Mouse (Mus musculus) lung, adult 2 months (tissue): ENCODE results near the gene Ccdc62. TPM values are rescaled to one million over a fixed set of nuclear protein-coding genes. Genes with fewer than 3 reads are reported as not detected.
A peak's percentile ranks its signal among the peaks of the same experiment; 100 is the strongest.

Source experiments
- DNase-seq: peaks from one replicate; pipeline ENCODE4 v3.0.0; 2022
- H3K4me1 ChIP-seq: fragments of 200-500 bp; 2 replicates; pipeline ENCODE4 v1.6.1; 2011; ENCODE audit warnings: low read length; ENCODE audit not compliant: control insufficient read depth, insufficient read depth
- H3K4me3 ChIP-seq: fragments of 200-500 bp; replicated peaks from 2 replicates; pipeline ENCODE3; 2011; ENCODE audit warnings: low read depth, mild to moderate bottlenecking, control low read depth, low read length; ENCODE audit errors: extremely low read depth
- CTCF ChIP-seq: fragments of 200-500 bp; IDR thresholded peaks from 2 replicates; pipeline ENCODE4 v1.5.1; 2011; ENCODE audit warnings: mild to moderate bottlenecking, low read length, control low read depth; ENCODE audit not compliant: insufficient read depth
- POLR2A ChIP-seq: fragments of 200-500 bp; IDR thresholded peaks from 2 replicates; pipeline ENCODE4 v1.6.1; 2011; ENCODE audit warnings: low read depth, mild to moderate bottlenecking, control low read depth, low read length, borderline replicate concordance; ENCODE audit errors: extremely low read depth
- WGBS: fragments of 180-500 bp; shearing (Covaris S2); methylation state at CpG from one replicate; pipeline ENCODE4 v1.1.7; 2018; 5-methylcytosine and 5-hydroxymethylcytosine counted together
- polyA plus RNA-seq: library from polyadenylated mRNA; depleted of rRNA; stranded (reverse); fragments of >200 nt; gene quantifications from 2 replicates; pipeline ENCODE4 v1.2.3, GENCODE M21; 2012

The Ccdc62 gene
- polyA plus RNA-seq, 1 experiment, result 3.2 TPM

- Histone ChIP-seq H3K4me3 (peak overlapping the region; percentile 33), H3K4me1 (peaks cover 22% of the 10 kb centered on the region)
- WGBS, result 31% methylated on average over 11 of the region's 11 CpGs
- no peak for DNase-seq
- TF ChIP-seq POLR2A, result no peak
- no peak for TF ChIP-seq CTCF
These were observed 44.2 kb downstream of the Ccdc62 start for GRCm38 (mm10) chr5:123974616-123975111.

DNA sequence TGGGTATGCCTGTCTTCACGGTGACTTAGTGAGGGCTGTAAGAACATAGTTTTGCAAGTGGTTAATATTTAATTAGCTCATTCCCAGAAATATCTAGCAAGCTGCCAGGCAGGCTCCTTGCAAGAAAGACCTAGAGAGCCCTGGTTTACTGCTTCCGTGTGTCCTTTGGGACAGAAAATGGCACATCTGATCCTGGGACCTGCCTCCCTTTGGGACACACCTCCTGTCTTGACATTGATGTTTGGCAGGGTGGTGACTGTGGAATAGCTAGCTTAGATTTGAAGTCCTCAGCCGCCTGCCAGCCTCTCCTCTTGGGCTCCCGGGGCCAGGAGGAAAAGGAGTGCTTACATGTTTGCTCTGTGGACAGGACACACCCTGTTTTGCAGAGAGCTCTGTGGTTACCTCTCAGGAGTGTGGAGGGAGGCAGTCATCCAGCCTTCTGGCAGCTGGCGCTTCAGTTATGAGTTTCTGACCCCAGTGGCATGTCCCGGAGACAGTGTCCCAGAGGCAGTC lies 45.2 kb downstream of the Ccdc62 start:
- Histone ChIP-seq H3K4me1 (peaks cover 29% of the 10 kb centered on the region), H3K4me3 (no peak overlapping the region)
- DNase-seq, result peak; percentile 67
- WGBS, result 29% methylated on average over 6 of the region's 6 CpGs
- TF ChIP-seq POLR2A, result no peak
- no peak for TF ChIP-seq CTCF

GRCm38 (mm10) chr5:123977231-123977630 lies 46.8 kb downstream of the Ccdc62 start:
- Histone ChIP-seq H3K4me1 (peaks cover 36% of the 10 kb centered on the region), H3K4me3 (no peak overlapping the region)
- peak; percentile 6 for DNase-seq
- TF ChIP-seq POLR2A, result no peak
- no peak for TF ChIP-seq CTCF
- WGBS, result 66% methylated on average over 3 of the region's 3 CpGs

DNA sequence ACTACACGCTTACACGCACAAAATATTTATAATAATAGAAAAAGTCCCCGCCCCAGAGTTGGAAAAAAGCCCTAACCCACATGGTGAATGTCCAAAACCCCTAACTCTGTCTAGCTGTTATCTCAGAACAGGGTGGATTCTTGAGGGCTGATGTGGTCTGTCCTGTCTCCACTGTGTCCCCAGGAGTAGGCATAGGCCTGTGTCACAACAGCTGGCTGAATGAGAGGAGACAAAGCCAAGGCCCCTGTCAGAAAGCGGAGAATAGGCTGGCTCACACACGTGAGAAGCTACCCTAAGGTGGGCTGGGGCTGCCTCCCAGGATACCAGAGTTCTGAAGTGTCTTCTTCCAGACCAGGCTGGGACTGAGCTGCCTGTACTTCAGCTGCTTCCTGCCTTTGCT lies 47.7 kb downstream of the Ccdc62 start:
- 40% methylated on average over 5 of the region's 5 CpGs for WGBS
- DNase-seq, result peak; percentile 7
- TF ChIP-seq CTCF (no peak), POLR2A (no peak)
- no peak overlapping the region for H3K4me3 ChIP-seq
- peaks cover 36% of the 10 kb centered on the region for H3K4me1 ChIP-seq

DNA sequence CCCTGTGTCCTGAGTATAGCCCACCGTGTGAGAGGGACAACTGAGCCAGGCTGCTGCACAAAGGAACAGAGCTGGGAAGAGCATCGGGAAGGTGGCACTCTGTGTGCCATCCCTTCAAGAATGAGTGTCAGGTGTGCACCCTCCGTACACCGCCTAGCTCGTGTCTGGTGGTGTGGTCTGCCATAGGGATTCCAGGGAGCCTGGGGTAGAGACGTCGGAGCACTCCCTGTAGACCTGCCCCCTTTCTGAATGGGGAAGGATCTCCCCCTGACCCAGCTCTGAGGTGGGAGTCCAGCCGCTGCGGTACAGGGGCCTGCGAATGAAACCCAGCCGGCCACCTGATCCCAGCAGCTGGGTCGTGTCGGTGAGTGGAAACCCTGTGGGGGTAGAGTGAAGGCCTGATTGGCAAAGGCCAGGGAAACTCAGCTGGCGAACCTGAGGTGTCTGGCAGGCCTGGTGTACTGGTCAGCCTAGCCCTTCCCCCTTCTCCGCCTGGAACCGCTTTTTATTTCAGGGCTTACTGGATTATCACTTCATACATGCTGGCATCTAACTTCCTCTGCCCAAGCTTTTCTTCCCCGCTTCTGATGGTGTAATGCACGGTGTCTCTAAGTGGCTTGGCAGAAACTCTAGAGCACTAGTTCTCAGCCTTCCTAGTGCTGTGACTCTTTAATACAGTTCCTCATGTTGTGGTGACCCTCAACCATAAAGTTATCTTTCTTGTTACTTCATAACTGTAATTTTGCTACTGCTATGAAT lies 48.9 kb downstream of the Ccdc62 start:
- DNase-seq, result peak; percentile 9
- H3K4me3 ChIP-seq, result no peak overlapping the region
- peaks cover 36% of the 10 kb centered on the region for H3K4me1 ChIP-seq
- TF ChIP-seq POLR2A, result no peak
- TF ChIP-seq CTCF, result no peak
- WGBS, result 65% methylated on average over 18 of the region's 18 CpGs

- 43% methylated on average over 4 of the region's 4 CpGs for WGBS
- H3K4me3 ChIP-seq, result no peak overlapping the region
- no peak for TF ChIP-seq CTCF
- no peak for TF ChIP-seq POLR2A
These were observed 49.5 kb downstream of the Ccdc62 start for GRCm38 (mm10) chr5:123979980-123980369.

DNA sequence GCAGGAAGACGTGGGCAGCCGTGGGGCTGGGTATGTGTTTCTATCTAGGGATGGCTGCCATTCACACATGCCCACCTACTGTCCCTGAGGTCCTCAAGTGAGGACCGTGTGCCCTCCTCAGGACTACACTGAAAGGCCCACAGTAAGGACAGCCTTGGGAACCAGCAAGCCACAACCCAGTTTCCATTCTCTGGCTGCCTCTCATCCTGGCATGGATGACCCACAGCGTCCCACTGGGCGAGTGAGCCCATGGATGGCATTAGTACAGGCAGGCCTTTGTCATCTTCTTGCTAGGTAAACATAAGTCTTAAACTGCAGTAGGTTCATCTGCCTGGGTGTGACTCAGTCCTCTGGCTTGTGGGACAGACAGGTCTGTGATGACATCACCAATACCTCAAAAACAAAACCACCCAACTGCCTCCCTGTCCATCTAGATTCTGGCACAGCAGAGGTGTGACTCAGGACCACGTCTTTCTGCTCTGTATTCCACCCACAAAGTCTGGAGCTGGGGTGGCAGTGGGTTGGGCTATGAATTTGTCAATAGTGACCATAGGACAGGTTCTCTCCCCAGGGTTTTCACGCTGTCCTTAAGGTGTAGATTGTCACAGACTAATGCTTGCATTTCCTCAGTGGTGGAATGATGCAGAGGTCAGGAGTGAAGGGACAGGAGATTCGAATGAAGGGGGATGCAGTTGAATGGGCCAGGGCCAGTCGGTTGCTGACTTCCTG lies 50.2 kb downstream of the Ccdc62 start:
- Histone ChIP-seq H3K4me1 (peaks cover 36% of the 10 kb centered on the region), H3K4me3 (no peak overlapping the region)
- TF ChIP-seq POLR2A (no peak), CTCF (no peak)
- WGBS, result 45% methylated on average over 9 of the region's 9 CpGs
- peak; percentile 12 for DNase-seq

More at GRCm38 (mm10) chr5:123979980-123980369, 49.5 kb downstream of the Ccdc62 start:
- peak; percentile 4 for DNase-seq
- peaks cover 36% of the 10 kb centered on the region for H3K4me1 ChIP-seq

- H3K4me1 ChIP-seq, result peaks cover 34% of the 10 kb centered on the region
- peak; percentile 44 for DNase-seq
- no peak for TF ChIP-seq POLR2A
- WGBS, result 54% methylated on average over 6 of the region's 6 CpGs
- no peak overlapping the region for H3K4me3 ChIP-seq
These were observed 50.7 kb downstream of the Ccdc62 start for GRCm38 (mm10) chr5:123981250-123981554.

- H3K4me1 ChIP-seq, result peaks cover 30% of the 10 kb centered on the region
- 78% methylated on average over 11 of the region's 11 CpGs for WGBS
- TF ChIP-seq POLR2A (no peak), CTCF (no peak)
- no peak for DNase-seq
- H3K4me3 ChIP-seq, result no peak overlapping the region
These were observed 52.4 kb downstream of the Ccdc62 start for GRCm38 (mm10) chr5:123982838-123983237.

- WGBS, result 80% methylated on average over 9 of the region's 9 CpGs
- no peak for DNase-seq
- peaks cover 20% of the 10 kb centered on the region for H3K4me1 ChIP-seq
- H3K4me3 ChIP-seq, result no peak overlapping the region
- TF ChIP-seq POLR2A (no peak), CTCF (no peak)
These were observed 55.0 kb downstream of the Ccdc62 start for GRCm38 (mm10) chr5:123985434-123985833.
